Mouse (Mus musculus) embryonic facial prominence, embryonic 15.5 days (tissue): ENCODE measurements around the gene Chst11. TPM values are rescaled to one million over a fixed set of nuclear protein-coding genes. Genes with fewer than 3 reads are reported as not detected.
"Not testable (repeated sequence)": the region's sequence is repeated elsewhere in the genome, so short reads cannot be mapped to it uniquely, and the experiment has no call there.

ENCODE experiments used
- ATAC-seq: fragments of 200-750 bp; cut with Nextera tagmentation; 2 replicates; pipeline ENCODE4 v1.8.0; 2017; ENCODE audit warnings: low read depth, moderate TSS enrichment; ENCODE audit not compliant: insufficient number of reproducible peaks, low FRiP score, low TSS enrichment
- H3K27ac ChIP-seq: fragments of 300-500 bp; sonication (generic); replicated peaks from 2 replicates; pipeline ENCODE4 v1.5.1; 2015; ENCODE audit warnings: mild to moderate bottlenecking, inconsistent platforms
- H3K27me3 ChIP-seq: fragments of 300-500 bp; sonication (generic); 2 replicates; pipeline ENCODE4 v1.6.1; 2015; ENCODE audit warnings: inconsistent platforms
- H3K36me3 ChIP-seq: fragments of 300-500 bp; sonication (generic); 2 replicates; pipeline ENCODE4 v1.6.1; 2015; ENCODE audit warnings: mild to moderate bottlenecking, inconsistent platforms
- H3K4me1 ChIP-seq: fragments of 300-500 bp; sonication (generic); 2 replicates; pipeline ENCODE4 v1.6.1; 2015; ENCODE audit warnings: inconsistent platforms
- H3K4me2 ChIP-seq: fragments of 300-500 bp; sonication (generic); replicated peaks from 2 replicates; pipeline ENCODE4 v1.6.1; 2015; ENCODE audit warnings: mild to moderate bottlenecking, inconsistent platforms
- H3K4me3 ChIP-seq: fragments of 300-500 bp; sonication (generic); replicated peaks from 2 replicates; pipeline ENCODE4 v1.5.1; 2015; ENCODE audit warnings: mild to moderate bottlenecking, inconsistent platforms
- H3K9ac ChIP-seq: fragments of 300-500 bp; sonication (generic); 2 replicates; pipeline ENCODE4 v1.6.1; 2015; ENCODE audit warnings: inconsistent platforms
- H3K9me3 ChIP-seq: fragments of 300-500 bp; sonication (generic); replicated peaks from 2 replicates; pipeline ENCODE4 v1.6.1; 2016; ENCODE audit warnings: inconsistent platforms
- WGBS: fragments of 180-500 bp; shearing (Covaris S2); methylation state at CpG from one replicate; pipeline ENCODE4 v1.1.7; 2015; 5-methylcytosine and 5-hydroxymethylcytosine counted together
- polyA plus RNA-seq: library from polyadenylated mRNA; unstranded; fragments of >200 nt; fragmentation: Nextera tagmentation; extraction: Ambion mirVana; gene quantifications from 2 replicates; pipeline ENCODE4 v1.2.1, GENCODE M21; 2015

The Chst11 gene
- polyA plus RNA-seq, 1 experiment from 2014 or later = 3.3 TPM

DNA sequence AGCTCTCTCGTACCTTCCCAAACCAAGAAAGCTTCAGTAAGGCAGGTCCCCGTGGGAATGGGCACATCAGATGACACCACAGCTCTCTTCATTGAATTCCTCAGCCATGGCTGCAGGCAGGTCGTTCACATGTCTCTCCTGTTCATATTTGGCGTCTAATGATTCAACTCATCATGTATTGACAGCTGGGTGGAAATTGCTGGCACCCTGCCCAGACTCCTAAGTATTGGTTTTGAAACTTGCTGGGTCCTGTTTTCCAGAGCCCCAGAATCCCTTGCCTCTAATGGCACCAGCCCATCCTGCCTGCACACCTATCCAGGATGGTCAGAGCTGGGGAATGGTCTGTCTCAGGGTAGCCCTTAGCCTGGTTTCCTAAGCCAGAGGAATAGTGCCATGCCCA lies 127.0 kb downstream of the Chst11 start:
- Histone ChIP-seq H3K27ac (no peak overlapping the region), H3K27me3 (no peaks in the 10 kb centered on the region), H3K9me3 (no peaks in the 10 kb centered on the region), H3K36me3 (no peaks in the 10 kb centered on the region), H3K9ac (no peak overlapping the region), H3K4me3 (no peak overlapping the region), H3K4me2 (no peak overlapping the region), H3K4me1 (peaks cover 39% of the 10 kb centered on the region)
- 41% methylated on average over 4 of the region's 4 CpGs for WGBS
- ATAC-seq = no peak

DNA sequence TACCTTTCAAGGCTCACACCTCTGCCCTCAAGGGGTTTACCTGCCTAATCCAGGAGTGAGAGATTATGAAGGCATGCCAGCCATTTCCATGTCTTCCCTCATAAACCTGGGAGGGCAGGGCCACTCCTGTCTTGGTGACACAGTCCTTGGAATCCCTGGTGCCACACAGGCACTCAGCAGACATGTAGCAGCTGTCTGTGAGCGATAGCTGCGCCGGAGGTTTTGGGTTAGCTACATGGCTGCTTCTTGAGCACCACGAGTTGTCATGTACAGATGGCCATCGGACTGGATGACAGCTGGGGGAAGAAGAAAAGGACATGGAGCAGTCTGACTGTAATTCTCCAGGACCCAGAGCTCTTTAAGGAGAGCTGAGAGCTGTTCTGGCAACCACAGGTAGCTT lies 129.3 kb downstream of the Chst11 start:
- Histone ChIP-seq H3K4me3 (no peak overlapping the region), H3K9me3 (no peaks in the 10 kb centered on the region), H3K27me3 (no peaks in the 10 kb centered on the region), H3K4me2 (no peak overlapping the region), H3K36me3 (no peaks in the 10 kb centered on the region), H3K4me1 (peaks cover 38% of the 10 kb centered on the region), H3K27ac (no peak overlapping the region), H3K9ac (no peak overlapping the region)
- WGBS = 74% methylated on average over 5 of the region's 5 CpGs
- ATAC-seq = no peak

GRCm38 (mm10) chr10:83116889-83117288 lies 131.6 kb downstream of the Chst11 start:
- Histone ChIP-seq H3K9ac (no peak overlapping the region), H3K4me1 (peaks cover 38% of the 10 kb centered on the region), H3K27ac (no peak overlapping the region), H3K9me3 (no peaks in the 10 kb centered on the region), H3K36me3 (no peaks in the 10 kb centered on the region), H3K4me2 (no peak overlapping the region), H3K27me3 (no peaks in the 10 kb centered on the region), H3K4me3 (no peak overlapping the region)
- WGBS = 23% methylated on average over 11 of the region's 11 CpGs
- no peak for ATAC-seq

DNA sequence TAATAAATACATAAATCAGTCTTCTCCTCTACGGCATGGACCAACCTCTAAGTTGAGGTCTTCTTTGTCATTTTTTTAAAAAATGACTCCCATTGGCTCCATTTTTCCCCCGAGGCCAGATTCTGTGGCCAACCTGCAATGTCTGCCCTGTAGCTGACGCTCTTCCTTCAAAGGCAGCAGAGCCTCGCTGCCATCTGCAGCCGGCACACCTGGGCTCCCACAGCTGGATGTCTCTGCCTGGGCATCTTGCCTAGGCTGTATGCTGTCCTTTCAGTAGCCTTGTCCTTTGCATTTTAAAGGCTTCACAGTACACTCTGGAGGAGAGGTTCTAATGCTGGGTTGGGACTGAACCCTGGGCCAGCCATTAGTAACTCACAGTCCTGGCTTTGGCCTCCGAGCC lies 132.6 kb downstream of the Chst11 start:
- 74% methylated on average over 6 of the region's 6 CpGs for WGBS
- H3K9ac ChIP-seq = no peak overlapping the region
- H3K4me3 ChIP-seq = no peak overlapping the region
- H3K27ac ChIP-seq = no peak overlapping the region
- no peak overlapping the region for H3K4me2 ChIP-seq
- no peaks in the 10 kb centered on the region for H3K9me3 ChIP-seq
- H3K27me3 ChIP-seq = no peaks in the 10 kb centered on the region
- no peak for ATAC-seq
- no peaks in the 10 kb centered on the region for H3K36me3 ChIP-seq
- H3K4me1 ChIP-seq = peaks cover 30% of the 10 kb centered on the region

DNA sequence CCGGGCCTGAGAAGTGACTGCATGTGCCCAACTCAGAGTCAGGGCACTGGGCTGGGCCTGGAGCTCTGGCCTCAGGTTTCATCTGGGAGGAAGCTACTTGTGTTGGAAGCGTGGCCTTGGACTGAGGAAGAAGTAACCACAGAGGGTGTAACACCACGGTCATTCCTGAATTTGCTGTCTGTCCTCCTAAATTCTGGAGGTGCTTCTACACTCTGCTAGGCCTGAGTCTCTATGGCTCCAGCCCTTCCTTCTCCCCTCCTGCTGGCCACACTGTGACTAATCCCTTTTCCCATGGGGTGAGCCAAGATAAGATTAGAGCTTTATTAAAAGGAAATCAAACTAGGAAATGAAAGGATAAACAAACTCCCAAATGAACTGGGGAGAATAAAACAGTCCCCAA lies 133.3 kb downstream of the Chst11 start:
- 41% methylated on average over 3 of the region's 3 CpGs for WGBS
- no peak overlapping the region for H3K9ac ChIP-seq

DNA sequence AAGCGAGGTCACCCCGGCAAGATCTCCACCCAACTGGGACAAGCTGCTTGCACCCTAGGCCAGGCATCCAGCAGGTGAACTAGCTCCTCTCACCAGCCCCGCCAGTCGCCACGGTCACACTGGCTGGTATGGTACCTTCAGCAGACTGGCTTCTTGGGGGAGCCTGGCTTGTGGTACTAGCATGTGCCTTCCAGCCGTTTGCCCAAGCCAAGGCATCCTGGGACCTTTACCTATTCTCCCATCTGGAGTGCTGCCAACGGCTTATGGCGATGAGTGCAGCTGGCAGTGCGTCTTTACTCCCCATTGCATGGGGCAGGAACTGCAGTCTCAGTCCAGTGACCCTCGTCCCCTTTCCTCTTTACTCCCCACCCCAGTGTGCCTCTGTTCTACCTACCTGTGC lies 133.7 kb downstream of the Chst11 start:
- H3K4me1 ChIP-seq = peaks cover 26% of the 10 kb centered on the region
- H3K4me3 ChIP-seq = no peak overlapping the region
- 61% methylated on average over 10 of the region's 10 CpGs for WGBS
- no peak for ATAC-seq
- no peak overlapping the region for H3K4me2 ChIP-seq
- no peaks in the 10 kb centered on the region for H3K9me3 ChIP-seq
- no peaks in the 10 kb centered on the region for H3K27me3 ChIP-seq
- H3K9ac ChIP-seq = no peak overlapping the region
- no peak overlapping the region for H3K27ac ChIP-seq
- no peaks in the 10 kb centered on the region for H3K36me3 ChIP-seq

More for the DNA sequence above, 133.3 kb downstream of the Chst11 start:
- ATAC-seq = no peak
- H3K4me3 ChIP-seq = no peak overlapping the region
- H3K27me3 ChIP-seq = no peaks in the 10 kb centered on the region
- H3K27ac ChIP-seq = no peak overlapping the region
- H3K36me3 ChIP-seq = no peaks in the 10 kb centered on the region
- no peak overlapping the region for H3K4me2 ChIP-seq
- H3K4me1 ChIP-seq = peaks cover 26% of the 10 kb centered on the region
- no peaks in the 10 kb centered on the region for H3K9me3 ChIP-seq

DNA sequence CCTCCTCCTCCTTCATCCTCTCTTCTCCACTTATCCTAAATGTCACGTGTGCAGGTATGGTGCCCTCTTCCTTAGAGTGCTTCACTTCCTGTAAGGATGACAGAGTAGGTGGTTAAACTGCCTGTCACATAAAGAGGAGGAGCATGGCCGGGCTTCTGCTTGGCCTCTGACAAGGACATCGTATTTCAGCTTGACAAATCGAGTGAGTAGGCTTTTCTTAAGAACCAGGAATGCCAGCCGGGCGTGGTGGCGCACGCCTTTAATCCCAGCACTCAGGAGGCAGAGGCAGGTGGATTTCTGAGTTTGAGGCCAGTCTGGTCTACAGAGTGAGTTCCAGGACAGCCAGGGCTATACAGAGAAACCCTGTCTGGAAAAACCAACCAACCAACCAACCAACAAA lies 134.2 kb downstream of the Chst11 start:
- not testable (repeated sequence) for H3K4me3 ChIP-seq, H3K4me2 ChIP-seq, ATAC-seq, H3K27me3 ChIP-seq, H3K27ac ChIP-seq, H3K36me3 ChIP-seq, H3K9ac ChIP-seq, H3K9me3 ChIP-seq
- WGBS = 84% methylated on average over 8 of the region's 8 CpGs
- H3K4me1 ChIP-seq = peaks cover 26% of the 10 kb centered on the region

DNA sequence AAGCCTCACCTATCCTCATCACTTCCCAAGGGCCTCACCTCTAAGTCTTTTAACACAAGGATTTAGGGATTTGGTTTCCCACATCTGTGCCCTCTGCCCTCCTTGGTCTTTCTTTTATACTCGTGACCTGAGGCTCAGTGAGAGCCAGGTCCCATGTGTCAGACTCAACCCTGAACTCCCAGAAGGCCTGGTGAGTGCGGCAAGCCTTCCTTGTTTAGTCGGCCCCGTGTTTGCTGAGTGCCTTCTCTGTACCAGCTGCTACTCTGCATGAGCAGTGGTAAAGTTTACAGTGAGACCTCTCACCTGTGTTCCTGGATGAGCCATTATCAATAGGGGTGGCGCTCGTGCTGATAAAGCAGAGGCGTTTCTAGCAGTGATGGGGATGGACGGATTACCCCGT lies 134.6 kb downstream of the Chst11 start:
- no peak for ATAC-seq
- Histone ChIP-seq H3K4me3 (no peak overlapping the region), H3K4me1 (peaks cover 26% of the 10 kb centered on the region), H3K36me3 (no peaks in the 10 kb centered on the region), H3K9me3 (no peaks in the 10 kb centered on the region), H3K4me2 (no peak overlapping the region), H3K9ac (no peak overlapping the region), H3K27ac (no peak overlapping the region), H3K27me3 (no peaks in the 10 kb centered on the region)
- WGBS = 75% methylated on average over 9 of the region's 9 CpGs

DNA sequence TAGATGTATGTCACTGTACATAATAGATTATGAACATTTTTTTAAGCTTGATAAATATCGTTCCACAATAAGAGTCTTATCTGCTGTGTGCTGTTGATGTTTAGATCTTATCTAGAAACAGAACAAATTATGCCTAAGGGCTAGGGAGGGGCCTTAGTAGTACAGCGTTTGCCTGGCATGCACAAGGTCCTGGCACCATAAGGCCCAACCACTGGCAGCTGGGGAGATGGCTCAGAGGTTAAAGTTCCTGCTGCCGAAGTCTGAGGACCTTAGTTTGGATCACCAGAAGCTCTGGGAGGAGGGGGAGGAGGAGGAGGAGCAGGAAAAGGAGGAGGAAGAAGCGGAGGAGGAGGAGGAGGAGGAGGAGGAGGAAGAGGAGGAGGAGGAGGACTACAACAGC lies 135.6 kb downstream of the Chst11 start:
- H3K36me3 ChIP-seq = no peaks in the 10 kb centered on the region
- peaks cover 26% of the 10 kb centered on the region for H3K4me1 ChIP-seq
- WGBS = 57% methylated on average over 4 of the region's 4 CpGs
- no peaks in the 10 kb centered on the region for H3K27me3 ChIP-seq
- no peak overlapping the region for H3K9ac ChIP-seq
- H3K4me2 ChIP-seq = no peak overlapping the region
- no peak for ATAC-seq
- H3K9me3 ChIP-seq = no peaks in the 10 kb centered on the region
- no peak overlapping the region for H3K27ac ChIP-seq
- H3K4me3 ChIP-seq = no peak overlapping the region

DNA sequence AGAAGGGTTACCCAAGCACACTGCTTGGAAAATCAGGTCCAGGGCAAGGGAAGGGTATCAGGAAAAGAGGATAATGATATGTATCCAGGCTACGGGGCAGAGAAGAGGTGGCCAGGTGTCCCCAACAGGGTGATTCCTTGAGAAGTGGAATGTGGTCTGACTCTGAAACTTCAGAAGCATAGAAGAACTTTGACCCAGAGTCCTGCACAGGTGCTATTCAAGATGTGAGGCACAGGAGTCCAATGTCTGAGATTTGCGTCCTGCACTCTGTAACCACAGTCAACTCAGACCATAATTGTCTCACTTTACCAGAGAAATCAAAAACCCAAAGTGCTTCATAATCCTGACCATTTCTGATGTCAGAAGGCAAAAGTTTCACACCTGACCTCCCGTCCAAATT lies 139.3 kb downstream of the Chst11 start:
- ATAC-seq = no peak

DNA sequence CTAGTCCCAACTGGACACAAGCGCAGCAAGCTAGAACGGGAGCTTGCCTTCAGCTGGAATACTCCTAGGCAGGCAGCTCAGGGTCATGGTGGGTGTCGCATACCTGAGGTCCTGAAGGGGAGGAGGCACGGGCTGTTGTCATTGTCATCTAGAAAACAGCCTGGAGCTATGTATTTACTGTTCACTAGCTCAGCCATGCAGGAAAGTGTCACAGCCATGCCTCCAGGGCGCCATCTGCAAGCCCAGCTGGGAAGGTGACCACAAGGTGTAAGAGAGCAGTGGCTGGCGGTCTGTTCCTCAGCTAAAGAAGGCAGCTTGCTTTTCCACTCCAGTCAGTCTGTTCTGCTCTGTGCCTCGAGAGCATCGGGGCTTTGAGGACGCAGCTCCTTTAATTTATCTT lies 141.1 kb downstream of the Chst11 start:
- no peak overlapping the region for H3K4me2 ChIP-seq
- peaks cover 12% of the 10 kb centered on the region; the same call in 1 of the 2 replicates for H3K4me1 ChIP-seq
- 55% methylated on average over 9 of the region's 9 CpGs for WGBS
- no peak overlapping the region for H3K4me3 ChIP-seq
- no peak overlapping the region for H3K9ac ChIP-seq
- no peaks in the 10 kb centered on the region for H3K9me3 ChIP-seq
- H3K36me3 ChIP-seq = no peaks in the 10 kb centered on the region
- ATAC-seq = no peak
- no peaks in the 10 kb centered on the region for H3K27me3 ChIP-seq
- H3K27ac ChIP-seq = no peak overlapping the region

More for the DNA sequence above, 139.3 kb downstream of the Chst11 start:
- Histone ChIP-seq H3K9me3 (no peaks in the 10 kb centered on the region), H3K36me3 (no peaks in the 10 kb centered on the region), H3K27ac (no peak overlapping the region), H3K4me1 (0 out of 2 replicates have a peak, but pooled peaks cover 6% of the 10 kb centered on the region), H3K27me3 (no peaks in the 10 kb centered on the region), H3K4me2 (no peak overlapping the region), H3K4me3 (no peak overlapping the region), H3K9ac (no peak overlapping the region)
- 89% methylated on average over 3 of the region's 3 CpGs for WGBS

DNA sequence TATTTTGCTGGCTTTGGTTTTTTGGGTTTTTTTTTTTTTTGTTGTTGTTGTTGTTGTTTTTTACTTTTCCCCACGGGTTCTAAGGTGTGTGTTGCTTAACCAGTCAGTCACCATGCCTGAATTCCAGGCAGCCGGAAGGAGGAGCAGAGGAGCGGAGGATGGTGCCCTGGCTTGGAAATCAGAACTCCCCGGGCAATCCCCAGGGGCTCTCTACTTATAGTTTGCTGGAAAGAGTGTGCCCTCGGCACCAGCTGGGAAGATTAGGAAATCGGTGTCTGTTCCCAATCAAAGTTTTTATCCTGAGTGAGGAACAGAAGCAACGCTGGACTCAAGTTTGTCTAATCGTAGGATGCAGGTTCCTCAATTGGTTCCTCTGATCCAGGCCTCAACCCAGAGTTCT lies 143.1 kb downstream of the Chst11 start:
- Histone ChIP-seq H3K4me2 (no peak overlapping the region), H3K4me1 (peaks cover 15% of the 10 kb centered on the region)

More for the DNA sequence above, 143.1 kb downstream of the Chst11 start:
- H3K36me3 ChIP-seq = no peaks in the 10 kb centered on the region
- H3K27me3 ChIP-seq = no peaks in the 10 kb centered on the region; the same call in 1 of the 2 replicates
- no peak for ATAC-seq
- H3K27ac ChIP-seq = no peak overlapping the region
- no peak overlapping the region for H3K9ac ChIP-seq
- no peak overlapping the region for H3K4me3 ChIP-seq
- no peaks in the 10 kb centered on the region for H3K9me3 ChIP-seq
- 30% methylated on average over 8 of the region's 8 CpGs for WGBS
